Mouse (Mus musculus): ENCODE measurements at regions not wholly inside any gene's neighbourhood (a gene's known extent, or its start where the extent isn't known, plus 50 kb on each side); places are given as distances from the start of the nearest gene placed in this dataset.

DNA sequence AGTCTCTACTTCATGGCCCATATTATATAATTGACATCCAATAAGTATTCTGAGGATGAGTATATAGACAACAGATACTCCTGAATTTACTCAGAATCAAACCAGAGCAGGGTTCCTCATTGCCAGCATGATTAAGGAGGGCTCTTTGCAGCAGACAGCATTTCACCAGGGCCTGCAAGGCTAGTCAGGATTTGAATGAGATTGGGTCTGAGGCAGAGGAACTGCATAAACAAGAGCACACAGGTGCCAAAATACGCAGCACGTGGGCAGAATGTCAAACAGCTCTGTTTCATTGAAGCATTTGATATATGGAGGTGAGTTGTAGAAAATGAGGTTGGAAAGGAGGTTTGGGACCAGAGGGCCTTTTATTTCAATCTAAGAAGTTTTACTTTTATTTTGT, 387.5 kb upstream of the Tenm2 start:
- DNase-seq (ENCODE audit: low read depth) = peak; percentile 39
- no peak for TF ChIP-seq CTCF (IDR thresholded peaks at IDR 0.05; ENCODE audit: borderline replicate concordance, extremely low read depth, insufficient read depth, insufficient read length)
- TF ChIP-seq POLR2A (IDR thresholded peaks at IDR 0.05; ENCODE audit: borderline replicate concordance, extremely low read depth, insufficient read depth, insufficient read length, poor library complexity, severe bottlenecking) = no peak

DNA sequence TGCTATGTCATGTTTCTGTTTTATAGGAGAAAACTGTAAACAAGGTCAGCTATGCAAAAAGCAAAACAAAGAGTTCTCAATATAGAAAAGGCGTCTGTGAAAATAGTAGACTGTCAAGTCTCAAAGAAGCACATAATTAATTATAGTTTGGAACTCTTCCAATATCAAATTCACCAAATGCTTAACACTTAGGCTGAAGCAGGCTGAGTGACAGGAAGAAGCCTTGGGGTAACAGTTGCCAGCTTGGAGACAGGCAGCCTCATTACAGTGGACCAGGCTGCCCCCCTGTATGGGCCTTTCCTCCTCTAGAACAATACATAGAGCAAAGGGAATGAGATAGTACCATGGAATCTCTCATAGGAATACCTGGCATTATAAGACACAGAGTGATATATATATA, 364.8 kb upstream of the Tenm2 start:
- DNase-seq (ENCODE audit: low read depth) = peak; percentile 84
- no peak for TF ChIP-seq POLR2A (IDR thresholded peaks at IDR 0.05; ENCODE audit: borderline replicate concordance, extremely low read depth, insufficient read depth, insufficient read length, poor library complexity, severe bottlenecking)
- TF ChIP-seq CTCF (IDR thresholded peaks at IDR 0.05; ENCODE audit: borderline replicate concordance, extremely low read depth, insufficient read depth, insufficient read length) = no peak

GRCm38 (mm10) chr11:37582236-37582635, 346.5 kb upstream of the Tenm2 start:
- DNase-seq (ENCODE audit: low read depth) = peak; percentile 68
- no peak for TF ChIP-seq CTCF (IDR thresholded peaks at IDR 0.05; ENCODE audit: borderline replicate concordance, extremely low read depth, insufficient read depth, insufficient read length)
- TF ChIP-seq POLR2A (IDR thresholded peaks at IDR 0.05; ENCODE audit: borderline replicate concordance, extremely low read depth, insufficient read depth, insufficient read length, poor library complexity, severe bottlenecking) = no peak

GRCm38 (mm10) chr11:37533624-37534023, 297.9 kb upstream of the Tenm2 start:
- peak; percentile 79 for DNase-seq (ENCODE audit: low read depth)

DNA sequence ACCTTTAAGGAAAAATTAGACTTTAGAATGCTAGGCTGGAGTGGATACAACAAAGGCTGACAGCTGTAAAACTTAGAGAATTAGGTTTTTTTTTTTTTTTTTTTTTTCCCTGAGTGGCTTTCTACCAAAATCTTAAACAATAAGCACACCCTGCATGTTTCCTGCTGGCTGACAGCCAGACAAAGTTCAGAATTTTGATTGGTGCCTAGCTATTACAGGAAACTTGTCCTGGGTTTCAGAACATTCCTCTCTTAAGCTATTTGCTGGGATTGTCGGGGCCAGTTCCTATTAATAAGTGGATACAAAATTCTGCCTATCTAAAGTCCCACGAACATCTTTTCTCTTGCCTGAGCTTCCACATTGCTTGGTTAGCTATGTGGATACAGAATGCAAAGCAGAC, 296.7 kb upstream of the Tenm2 start:
- peak; percentile 52 for DNase-seq (ENCODE audit: low read depth)
- TF ChIP-seq POLR2A (IDR thresholded peaks at IDR 0.05; ENCODE audit: borderline replicate concordance, extremely low read depth, insufficient read depth, insufficient read length, poor library complexity, severe bottlenecking) (no peak), CTCF (IDR thresholded peaks at IDR 0.05; ENCODE audit: borderline replicate concordance, extremely low read depth, insufficient read depth, insufficient read length) (no peak)

More at GRCm38 (mm10) chr11:37533624-37534023, 297.9 kb upstream of the Tenm2 start:
- TF ChIP-seq POLR2A (IDR thresholded peaks at IDR 0.05; ENCODE audit: borderline replicate concordance, extremely low read depth, insufficient read depth, insufficient read length, poor library complexity, severe bottlenecking) (no peak), CTCF (IDR thresholded peaks at IDR 0.05; ENCODE audit: borderline replicate concordance, extremely low read depth, insufficient read depth, insufficient read length) (no peak)

DNA sequence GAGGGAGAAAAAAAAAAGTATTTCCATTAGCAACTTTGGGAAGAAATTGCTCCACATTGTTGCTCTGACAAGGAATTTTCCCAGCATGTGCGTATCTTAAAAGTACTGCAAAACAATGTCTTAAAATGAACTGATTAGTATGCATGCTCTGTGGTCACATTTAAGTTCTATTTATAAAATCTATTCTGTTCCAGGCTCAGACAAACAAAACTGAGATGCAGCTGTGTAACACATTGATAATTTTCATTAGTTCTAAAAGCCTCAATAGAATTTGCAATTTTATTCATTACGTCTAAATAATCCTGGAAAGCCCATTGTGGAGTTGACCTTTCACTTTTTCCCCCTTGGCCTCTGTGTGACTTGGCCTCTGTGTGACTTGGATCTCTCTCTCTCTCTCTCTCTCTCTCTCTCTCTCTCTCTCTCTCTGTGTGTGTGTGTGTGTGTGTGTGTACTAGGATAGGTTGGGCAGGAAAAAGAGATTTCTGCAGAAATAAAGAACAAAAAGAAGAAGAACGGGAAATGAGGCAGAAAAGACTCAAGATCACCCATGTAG, 262.8 kb upstream of the Tenm2 start:
- TF ChIP-seq CTCF (IDR thresholded peaks at IDR 0.05; ENCODE audit: borderline replicate concordance, extremely low read depth, insufficient read depth, insufficient read length) (no peak), POLR2A (IDR thresholded peaks at IDR 0.05; ENCODE audit: borderline replicate concordance, extremely low read depth, insufficient read depth, insufficient read length, poor library complexity, severe bottlenecking) (no peak)
- DNase-seq (ENCODE audit: low read depth) = peak; percentile 41

DNA sequence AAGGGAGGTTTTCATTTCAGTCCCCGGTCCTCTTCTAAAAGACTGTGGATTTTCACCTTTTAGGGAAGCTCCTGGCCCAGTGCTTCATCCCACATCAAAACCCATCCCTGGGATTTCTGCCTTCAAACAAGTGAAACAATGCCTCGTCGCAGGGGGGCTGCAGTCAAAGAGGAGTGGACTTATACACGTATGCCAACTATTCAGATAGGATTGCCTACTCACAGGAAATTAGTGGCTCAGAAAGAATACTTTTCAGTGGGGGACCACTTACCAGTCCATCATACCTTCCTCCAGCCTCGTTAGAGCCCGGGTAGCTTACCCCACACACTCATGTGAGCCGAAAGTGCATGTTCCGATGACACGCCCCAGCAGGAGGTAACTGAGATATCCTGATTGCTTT, 262.1 kb upstream of the Tenm2 start:
- no peak for TF ChIP-seq POLR2A (IDR thresholded peaks at IDR 0.05; ENCODE audit: borderline replicate concordance, extremely low read depth, insufficient read depth, insufficient read length, poor library complexity, severe bottlenecking)
- no peak for TF ChIP-seq CTCF (IDR thresholded peaks at IDR 0.05; ENCODE audit: borderline replicate concordance, extremely low read depth, insufficient read depth, insufficient read length)
- DNase-seq (ENCODE audit: low read depth) = peak; percentile 68

GRCm38 (mm10) chr11:37480236-37480635, 244.5 kb upstream of the Tenm2 start:
- DNase-seq (ENCODE audit: low read depth) = peak; percentile 89
- TF ChIP-seq CTCF (IDR thresholded peaks at IDR 0.05; ENCODE audit: borderline replicate concordance, extremely low read depth, insufficient read depth, insufficient read length) = no peak

- no peak for TF ChIP-seq POLR2A (IDR thresholded peaks at IDR 0.05; ENCODE audit: borderline replicate concordance, extremely low read depth, insufficient read depth, insufficient read length, poor library complexity, severe bottlenecking)
- no peak for DNase-seq (ENCODE audit: low read depth)
These were observed 243.3 kb upstream of the Tenm2 start for GRCm38 (mm10) chr11:37478970-37479482.

DNA sequence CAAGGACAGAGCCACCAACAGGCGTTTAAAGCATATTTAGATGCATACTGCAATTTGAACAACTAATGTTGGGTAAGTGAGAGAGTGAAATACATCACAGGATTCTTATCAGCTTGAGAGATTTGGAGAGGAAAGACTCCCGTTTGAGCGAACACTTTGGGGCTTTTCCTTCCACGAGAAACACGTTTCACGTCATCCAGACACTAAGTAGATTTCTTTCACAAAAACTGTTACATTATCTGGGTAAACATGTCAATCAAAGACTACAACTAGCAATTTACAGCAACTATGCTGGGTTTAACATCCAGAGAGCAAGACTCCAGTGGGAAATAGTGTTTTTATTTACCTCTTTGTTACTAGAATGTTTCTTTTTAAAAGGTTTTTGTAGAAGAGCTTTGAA, 238.3 kb upstream of the Tenm2 start:
- TF ChIP-seq POLR2A (IDR thresholded peaks at IDR 0.05; ENCODE audit: borderline replicate concordance, extremely low read depth, insufficient read depth, insufficient read length, poor library complexity, severe bottlenecking) (no peak), CTCF (IDR thresholded peaks at IDR 0.05; ENCODE audit: borderline replicate concordance, extremely low read depth, insufficient read depth, insufficient read length) (no peak)
- peak; percentile 75 for DNase-seq (ENCODE audit: low read depth)

GRCm38 (mm10) chr11:37463658-37464420, 228.1 kb upstream of the Tenm2 start:
- TF ChIP-seq POLR2A (IDR thresholded peaks at IDR 0.05; ENCODE audit: borderline replicate concordance, extremely low read depth, insufficient read depth, insufficient read length, poor library complexity, severe bottlenecking) (no peak), CTCF (IDR thresholded peaks at IDR 0.05; ENCODE audit: borderline replicate concordance, extremely low read depth, insufficient read depth, insufficient read length) (no peak)
- peak; percentile 79 for DNase-seq (ENCODE audit: low read depth)

GRCm38 (mm10) chr11:37462375-37462774, 226.6 kb upstream of the Tenm2 start:
- TF ChIP-seq CTCF (IDR thresholded peaks at IDR 0.05; ENCODE audit: borderline replicate concordance, extremely low read depth, insufficient read depth, insufficient read length) = no peak
- TF ChIP-seq POLR2A (IDR thresholded peaks at IDR 0.05; ENCODE audit: borderline replicate concordance, extremely low read depth, insufficient read depth, insufficient read length, poor library complexity, severe bottlenecking) = no peak
- DNase-seq (ENCODE audit: low read depth) = peak; percentile 82

All from brain, embryonic 14.5 days (tissue).